Mouse (Mus musculus) embryonic fibroblast, embryonic 13.5 days (primary cell): Measurements from ENCODE around the gene Vps41.

Experiments
- CTCF ChIP-seq: IDR thresholded peaks from 2 replicates; pipeline ENCODE4 v1.5.1; 2011; ENCODE audit warnings: mild to moderate bottlenecking, control low read depth, low read length, moderate library complexity, borderline replicate concordance; ENCODE audit not compliant: insufficient read depth
- POLR2A ChIP-seq: IDR thresholded peaks from 2 replicates; pipeline ENCODE4 v1.6.1; 2011; ENCODE audit warnings: low read depth, mild to moderate bottlenecking, control low read depth, low read length, moderate library complexity

DNA sequence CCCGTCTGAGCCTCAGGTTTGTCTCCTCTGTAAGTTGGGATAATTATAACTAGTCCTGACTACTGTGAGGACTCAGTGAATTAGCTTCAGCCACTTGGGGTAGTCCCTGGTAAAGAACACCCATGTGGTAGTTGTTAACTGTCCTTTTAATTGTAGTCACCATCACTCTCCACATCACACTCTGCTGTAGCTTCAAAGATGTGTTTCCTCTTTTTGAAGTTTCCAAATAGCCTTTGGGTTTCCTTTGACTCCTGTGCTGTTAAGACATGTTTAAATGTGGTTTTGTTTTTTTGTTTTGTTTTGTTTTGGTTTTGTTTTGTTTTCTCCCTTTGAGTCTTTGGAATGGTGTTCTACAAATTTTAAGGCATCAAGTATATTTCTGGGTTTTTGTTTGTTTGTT is 68.6 kb downstream of the Vps41 start:
- no peak for TF ChIP-seq POLR2A
- TF ChIP-seq CTCF: no peak
